Mouse (Mus musculus) urinary bladder, postnatal 36 days (tissue): Measurements from ENCODE around the gene Amt.

ENCODE experiments used
- DNase-seq, 2 experiments: peaks; one replicate each; pipeline ENCODE4 v3.0.0; 2022; ENCODE audit warnings: low spot score in 2 of 2, mixed read lengths in 1 of 2

The Amt gene

DNA sequence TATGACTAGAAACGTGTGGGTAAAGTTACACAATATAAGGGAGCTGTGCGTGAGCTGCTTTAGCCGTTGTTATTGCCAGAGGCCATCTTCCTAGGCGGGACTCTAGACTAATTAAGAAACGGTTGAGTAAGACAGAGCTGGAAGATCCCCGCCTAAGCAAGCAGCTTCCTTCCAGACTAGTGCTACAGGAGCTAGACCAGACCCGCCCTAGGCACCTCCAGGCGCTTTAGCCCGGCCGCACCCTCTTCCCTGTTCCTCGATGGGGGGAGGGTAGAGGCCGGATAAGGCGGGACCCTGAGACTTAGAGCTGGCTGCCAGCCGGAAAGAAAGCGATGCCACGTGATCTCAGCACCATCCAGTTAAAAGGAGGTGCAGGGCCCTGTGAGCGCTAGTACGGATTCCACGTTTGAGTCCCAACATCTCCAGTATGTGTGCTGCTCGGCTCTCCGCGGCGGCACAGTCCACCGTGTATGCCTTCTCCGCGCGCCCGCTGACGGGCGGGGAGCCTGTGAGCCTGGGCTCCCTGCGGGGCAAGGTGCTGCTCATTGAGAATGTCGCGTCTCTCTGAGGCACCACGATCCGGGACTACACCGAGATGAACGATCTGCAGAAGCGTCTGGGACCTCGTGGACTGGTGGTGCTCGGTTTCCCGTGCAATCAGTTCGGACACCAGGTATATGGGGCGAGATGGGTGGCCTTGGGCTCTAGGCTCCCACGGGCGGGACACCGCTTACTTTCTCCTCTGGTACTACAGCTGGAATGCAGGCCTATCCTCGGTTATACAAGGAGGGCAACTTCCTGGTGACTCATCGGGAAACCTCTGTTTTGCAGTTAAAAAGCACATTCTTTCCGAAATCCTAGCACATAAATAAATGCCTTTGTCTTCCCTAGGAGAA is 42.5 kb downstream of the Amt start, which contains the start of gene Gpx1:
Gene Gpx1 (plus strand): TSS at position 18 of the 896 bp plus-strand sequence.
- peak; percentile 89 to 95 for DNase-seq

DNA sequence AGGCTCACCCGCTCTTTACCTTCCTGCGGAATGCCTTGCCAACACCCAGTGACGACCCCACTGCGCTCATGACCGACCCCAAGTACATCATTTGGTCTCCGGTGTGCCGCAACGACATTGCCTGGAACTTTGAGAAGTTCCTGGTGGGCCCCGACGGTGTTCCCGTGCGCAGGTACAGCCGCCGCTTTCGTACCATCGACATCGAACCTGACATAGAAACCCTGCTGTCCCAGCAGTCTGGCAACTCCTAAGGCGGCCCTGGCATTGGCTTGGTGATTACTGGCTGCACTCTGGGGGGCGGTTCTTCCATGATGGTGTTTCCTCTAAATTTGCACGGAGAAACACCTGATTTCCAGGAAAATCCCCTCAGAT is 43.2 kb downstream of the Amt start:
- no peak for DNase-seq

DNA sequence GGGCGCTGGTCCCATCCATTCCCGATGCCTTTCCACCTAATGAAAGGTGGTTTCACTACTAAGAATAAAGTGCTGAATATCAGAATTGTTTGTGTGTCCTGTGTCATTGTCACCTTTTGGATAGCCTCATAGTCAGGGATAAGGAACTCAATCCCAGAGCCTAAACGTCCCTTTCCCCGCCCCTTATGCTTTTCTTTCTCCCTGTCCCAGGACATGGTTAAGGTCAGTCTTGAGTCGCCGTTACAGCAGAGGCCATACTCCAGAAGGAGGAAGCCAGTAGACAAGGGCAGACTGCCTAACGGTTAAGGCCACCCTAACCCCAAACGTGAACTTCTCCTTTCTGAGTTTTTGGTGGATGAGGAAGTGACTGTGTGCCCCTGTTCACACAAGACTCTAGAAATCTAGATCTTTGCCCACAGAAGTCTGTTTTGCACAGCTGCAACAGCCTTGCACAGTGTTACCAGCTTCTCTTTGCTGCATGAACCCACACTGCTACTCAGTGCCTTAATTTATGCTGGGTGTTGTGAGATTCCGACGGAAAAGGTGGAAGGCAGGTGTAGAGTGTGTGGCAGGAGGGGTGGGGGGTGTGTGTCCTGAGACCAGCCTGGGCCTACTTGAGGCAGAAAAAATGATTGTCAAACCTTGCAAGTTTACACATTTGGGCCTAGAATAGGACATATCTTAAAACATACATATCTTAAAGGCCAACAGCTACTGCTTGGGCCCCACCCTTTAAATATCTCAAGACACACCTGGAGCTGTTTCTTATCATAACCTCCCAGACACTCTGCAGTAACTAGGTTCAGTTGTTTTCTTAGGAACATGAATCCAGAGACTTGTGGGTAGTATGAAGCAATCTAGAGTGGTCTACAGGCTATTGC is 43.8 kb downstream of the Amt start:
- no peak for DNase-seq

DNA sequence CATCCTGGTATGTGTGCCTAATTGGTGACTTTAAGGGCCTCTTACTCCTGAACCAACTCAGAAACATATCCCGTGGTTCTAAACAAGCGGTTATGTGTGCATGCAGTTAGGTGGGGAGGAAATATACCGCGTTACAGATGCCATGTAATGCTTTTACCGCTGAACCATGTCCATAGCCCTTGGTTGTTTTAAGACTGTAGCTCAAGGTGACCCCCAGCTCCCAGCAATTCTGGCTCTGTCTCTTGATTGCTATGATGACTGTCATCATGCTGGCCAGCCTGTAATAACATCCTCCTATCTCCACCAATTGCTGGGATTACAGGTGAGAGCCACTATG is 44.5 kb downstream of the Amt start:
- DNase-seq, result no peak

DNA sequence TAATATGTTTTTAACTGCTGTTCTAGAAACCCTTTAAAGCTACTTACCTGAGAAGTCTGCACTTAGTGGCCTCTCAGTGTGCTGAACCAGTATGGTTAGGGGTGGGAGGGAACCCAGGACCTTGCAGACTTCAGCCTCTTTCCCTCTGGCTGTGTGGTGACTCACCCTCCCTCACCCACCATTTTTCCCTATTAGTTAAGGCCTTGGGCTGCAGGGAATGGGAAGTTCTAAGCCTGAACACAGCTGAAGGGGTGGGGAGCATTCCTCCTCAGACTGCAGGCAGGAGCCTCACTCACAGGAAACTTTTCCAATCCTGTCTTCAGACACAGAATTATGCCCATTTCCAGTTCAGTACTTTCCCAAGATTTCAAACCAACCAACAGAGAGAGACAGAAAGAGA is 45.1 kb downstream of the Amt start:
- no peak for DNase-seq

DNA sequence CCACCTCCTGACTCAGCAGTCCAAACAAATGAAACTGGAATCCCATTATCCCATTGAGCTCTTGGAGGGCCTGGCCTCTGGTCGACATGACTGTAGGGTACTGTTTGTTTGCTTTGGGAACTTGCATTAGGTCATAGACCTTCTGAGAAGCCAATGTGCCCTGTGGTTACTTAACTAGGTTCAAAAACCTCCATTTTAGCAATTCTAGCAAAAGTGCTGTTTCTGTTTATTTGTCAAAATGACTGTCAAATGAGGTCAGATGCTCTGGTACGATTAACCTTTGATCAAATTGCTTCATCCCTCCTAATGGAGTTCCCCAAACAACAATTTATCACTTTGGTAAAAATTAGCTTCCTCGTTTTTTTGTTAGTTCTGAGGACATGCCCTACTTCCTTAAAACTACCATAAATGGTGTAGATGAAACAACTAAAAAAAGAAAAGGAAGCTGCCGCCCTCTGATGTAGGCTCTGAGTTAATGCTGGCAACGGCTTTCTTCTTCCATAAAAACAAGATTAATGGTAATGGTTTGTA is 45.7 kb downstream of the Amt start:
- DNase-seq, result no peak

DNA sequence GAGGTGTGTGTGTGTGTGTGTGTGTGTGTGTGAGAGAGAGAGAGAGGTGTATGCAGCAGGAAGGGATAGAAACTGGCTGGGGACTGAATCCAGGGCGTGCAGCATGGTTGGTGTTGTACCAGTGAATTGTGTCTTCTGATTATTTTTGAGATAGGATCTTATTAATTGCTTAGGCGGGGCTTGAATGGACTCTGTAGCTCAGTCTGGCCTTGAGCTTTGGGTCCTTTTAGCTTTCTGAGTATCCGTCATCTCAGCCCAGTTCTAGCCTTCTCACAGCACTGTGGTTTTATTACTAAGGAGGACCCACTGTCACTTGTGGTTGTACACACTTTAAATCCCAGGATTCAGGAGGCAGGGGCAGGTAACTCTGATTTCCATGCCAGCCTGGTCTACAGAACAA is 46.7 kb downstream of the Amt start:
- no peak for DNase-seq

DNA sequence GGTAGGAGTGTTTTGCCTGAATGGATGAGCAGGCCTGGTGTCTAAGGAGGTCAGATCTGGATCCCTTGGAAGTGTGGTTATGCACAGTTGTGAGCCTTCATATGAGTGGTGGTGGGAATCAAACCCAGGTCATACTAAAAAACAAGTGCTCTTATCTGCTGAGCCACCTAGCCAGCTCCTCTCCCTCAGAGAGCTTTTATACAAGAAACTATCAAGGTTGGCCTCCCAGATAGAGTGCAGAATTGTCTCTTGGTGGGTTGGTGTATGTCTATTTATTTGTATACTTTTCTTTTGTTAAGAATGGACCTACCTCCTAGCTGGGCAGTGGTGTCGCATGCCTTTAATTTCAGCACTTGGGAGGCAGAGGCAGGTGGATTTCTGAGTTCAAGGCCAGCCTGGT is 47.2 kb downstream of the Amt start:
- DNase-seq, result no peak

DNA sequence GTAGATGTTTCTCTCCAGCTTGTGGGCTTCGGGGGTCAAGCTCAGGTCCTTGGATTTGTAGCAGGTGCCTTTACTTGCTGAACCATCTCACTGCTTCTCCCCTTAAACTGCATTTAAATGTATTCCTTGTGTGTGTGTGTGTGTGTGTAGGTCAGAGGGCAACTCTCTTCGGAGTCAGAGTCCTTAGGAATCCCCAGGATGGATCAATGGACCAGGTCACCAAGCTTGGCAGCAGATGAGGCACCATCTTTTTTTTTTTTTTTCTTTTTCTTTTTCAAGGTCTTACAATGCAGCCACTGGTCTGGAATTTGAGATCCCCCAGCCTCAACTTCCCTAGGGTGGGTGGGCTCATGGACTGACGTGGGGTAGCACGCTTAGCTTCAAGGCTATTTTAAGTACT is 47.8 kb downstream of the Amt start:
- no peak for DNase-seq

DNA sequence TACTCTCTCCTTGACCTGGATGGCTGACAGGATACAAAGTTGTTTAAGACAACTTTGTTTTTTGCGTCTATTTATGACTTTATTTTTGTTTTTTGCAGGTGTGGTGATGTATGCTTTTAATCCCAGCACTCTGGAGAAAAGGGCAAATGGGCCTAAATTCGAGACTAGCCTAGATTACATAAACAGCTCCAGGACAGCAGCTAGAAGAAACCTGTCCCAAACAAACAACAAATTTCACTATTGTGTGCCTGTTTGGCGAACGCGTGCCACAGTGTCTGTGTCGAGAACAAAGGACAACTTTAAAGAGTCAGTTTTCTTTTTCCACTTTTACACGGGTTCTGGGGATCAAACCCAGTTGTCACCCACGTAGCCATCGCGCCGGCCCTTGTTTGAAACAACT is 50.4 kb downstream of the Amt start:
- DNase-seq, result no peak

DNA sequence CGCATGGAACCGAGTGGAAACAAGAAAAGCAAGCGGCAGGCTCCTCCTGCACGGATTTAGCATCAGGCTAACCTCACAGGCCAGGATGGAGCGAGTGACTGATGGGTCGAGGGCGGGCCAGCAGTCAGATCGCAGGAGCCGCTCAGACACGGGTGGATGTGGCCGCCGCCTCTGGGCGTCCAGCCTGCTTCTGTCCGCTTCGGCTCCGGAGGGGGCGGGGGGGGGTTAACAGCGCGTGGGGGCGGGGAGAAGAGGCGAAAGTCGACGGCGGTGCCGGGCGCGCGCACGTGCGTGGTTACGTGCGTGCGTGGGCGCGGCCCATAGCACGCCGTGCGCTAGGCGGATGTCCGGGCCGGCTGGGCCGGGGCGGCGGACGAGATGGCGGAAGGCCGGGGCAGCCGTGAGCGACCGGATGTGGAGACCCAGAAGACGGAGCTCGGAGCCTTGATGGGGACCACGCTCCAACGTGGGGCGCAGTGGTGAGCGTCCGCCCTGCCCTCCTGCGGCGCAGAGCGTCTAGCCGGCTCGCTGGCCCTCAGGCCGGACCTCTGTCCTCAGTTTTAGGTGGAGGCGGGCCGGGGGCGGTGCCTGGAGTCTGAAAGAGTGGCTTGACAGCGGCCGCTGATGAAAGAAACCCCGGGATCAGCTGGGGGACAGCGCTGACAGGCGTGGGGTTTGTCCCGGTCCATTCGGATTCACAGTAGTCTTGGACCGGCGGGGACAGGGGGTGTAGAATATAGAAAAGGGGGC is 51.1 kb downstream of the Amt start, which contains the start of gene Usp4:
Gene Usp4 (plus strand): TSS at position 314 of the 750 bp plus-strand sequence.
- DNase-seq, result peak; percentile 83 to 85

DNA sequence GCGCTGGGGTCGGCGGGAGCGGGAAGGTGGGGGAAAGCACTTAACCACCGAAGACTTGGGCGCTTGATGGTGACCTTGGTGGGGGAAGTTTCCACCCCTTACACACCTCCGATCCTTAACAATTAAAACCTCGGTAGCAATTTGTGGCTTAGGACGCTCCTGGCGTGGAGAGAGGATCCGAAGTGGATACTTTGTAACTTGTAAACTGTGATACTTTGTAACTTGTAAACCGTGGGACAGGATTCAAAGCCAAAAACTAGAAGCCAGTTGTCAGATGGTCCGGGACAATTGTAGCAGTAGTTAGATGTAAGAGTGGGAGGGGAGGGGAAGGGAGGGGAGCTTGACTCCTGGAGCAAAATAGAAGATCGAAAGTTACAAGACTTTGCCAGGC is 51.6 kb downstream of the Amt start:
- DNase-seq, result no peak

DNA sequence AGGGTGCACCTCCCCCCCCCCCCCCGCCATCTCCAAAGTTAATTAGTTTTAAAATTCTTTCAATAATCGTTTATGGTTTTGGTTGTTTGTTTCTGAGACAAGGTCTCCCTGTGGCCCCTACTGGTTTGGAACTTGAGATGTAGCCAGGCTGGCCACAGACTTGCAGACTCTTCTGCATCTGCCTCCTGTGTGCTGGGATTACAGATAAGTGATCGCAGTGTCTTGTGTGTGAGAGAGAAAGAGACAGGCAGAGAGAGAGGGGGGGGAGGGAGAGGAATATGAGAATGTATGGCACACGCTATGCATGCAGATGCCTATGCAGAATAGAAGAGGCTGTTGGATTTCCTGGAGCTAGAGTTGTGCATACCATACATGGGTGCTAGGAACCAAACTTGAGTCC is 53.1 kb downstream of the Amt start:
- no peak for DNase-seq
